Mouse (Mus musculus) c-Kit-positive CD71-positive TER-119-positive erythroid progenitor cells, embryonic 14.5 days (primary cell): ENCODE measurements at regions not wholly inside any gene's neighbourhood (a gene's known extent, or its start where the extent isn't known, plus 50 kb on each side); places are given as distances from the start of the nearest gene placed in this dataset.

Source experiments
- DNase-seq: peaks from one replicate; pipeline ENCODE4 v3.0.0-alpha.2; 2013; ENCODE audit warnings: low spot score

GRCm38 (mm10) chr11:32908723-32909411, 84.5 kb upstream of the Smim23 start:
- DNase-seq, result no peak

- no peak for DNase-seq
Measured at GRCm38 (mm10) chr11:32907520-32908233, 83.3 kb upstream of the Smim23 start.

- no peak for DNase-seq
Measured at GRCm38 (mm10) chr11:32903970-32904369, 79.6 kb upstream of the Smim23 start.

- no peak for DNase-seq
Measured at GRCm38 (mm10) chr11:32903389-32903788, 79.0 kb upstream of the Smim23 start.

GRCm38 (mm10) chr11:32902923-32903322, 78.5 kb upstream of the Smim23 start:
- DNase-seq, result no peak

GRCm38 (mm10) chr11:32900437-32900836, 76.0 kb upstream of the Smim23 start:
- DNase-seq, result no peak

GRCm38 (mm10) chr11:32899604-32900216, 75.3 kb upstream of the Smim23 start:
- DNase-seq, result no peak

GRCm38 (mm10) chr11:32895400-32895799, 71.0 kb upstream of the Smim23 start:
- DNase-seq, result no peak

- DNase-seq, result no peak
Measured at GRCm38 (mm10) chr11:32893146-32893903, 68.9 kb upstream of the Smim23 start.

- DNase-seq, result no peak
Measured at GRCm38 (mm10) chr11:32892496-32892895, 68.1 kb upstream of the Smim23 start.

- no peak for DNase-seq
Measured at GRCm38 (mm10) chr11:32889248-32889647, 64.8 kb upstream of the Smim23 start.

- DNase-seq, result no peak
Measured at GRCm38 (mm10) chr11:32884744-32885143, 60.3 kb upstream of the Smim23 start.

- DNase-seq, result no peak
Measured at GRCm38 (mm10) chr11:32883062-32883852, 58.9 kb upstream of the Smim23 start.

- no peak for DNase-seq
Measured at GRCm38 (mm10) chr11:32878967-32879366, 54.6 kb upstream of the Smim23 start.
